Mouse (Mus musculus): Measurements from ENCODE around the gene Zfp566. TPM values are rescaled to one million over a fixed set of nuclear protein-coding genes. Genes with fewer than 3 reads are reported as not detected.

The Zfp566 gene
- total RNA-seq, 1 experiment from 2014 or later = 4.9 TPM

DNA sequence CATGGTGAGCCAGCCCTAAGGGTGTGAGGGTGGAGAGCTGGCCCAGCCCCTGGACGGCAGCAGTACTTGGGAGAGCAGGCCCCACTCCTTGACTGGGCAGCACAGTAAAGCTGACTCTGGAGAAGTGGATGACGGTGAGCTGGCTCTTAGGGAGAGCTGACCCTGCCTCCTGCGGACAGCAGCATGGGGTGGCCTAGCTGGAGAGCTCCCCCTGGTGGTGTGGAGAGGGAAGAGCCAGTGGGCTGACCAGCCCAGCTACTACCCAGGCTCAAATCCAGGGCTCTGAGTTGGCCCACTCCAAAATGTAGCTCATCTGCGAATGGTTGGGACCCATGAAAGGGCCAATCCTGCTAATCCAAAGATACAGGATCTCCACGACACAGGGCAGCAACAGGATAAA is 25.7 kb downstream of the Zfp566 start:
- 0 out of 2 replicates have a peak, but pooled peaks have one; percentile 23 for ATAC-seq (ENCODE audit: extremely low read depth, insufficient number of reproducible peaks, low FRiP score, poor library complexity, severe bottlenecking)

GRCm38 (mm10) chr7:30062478-30062877 is 27.8 kb downstream of the Zfp566 start:
- ATAC-seq (ENCODE audit: extremely low read depth, insufficient number of reproducible peaks, low FRiP score, poor library complexity, severe bottlenecking) = no peak

- no peak for ATAC-seq (ENCODE audit: extremely low read depth, insufficient number of reproducible peaks, low FRiP score, poor library complexity, severe bottlenecking)
Measured at GRCm38 (mm10) chr7:30060341-30060740, 30.0 kb downstream of the Zfp566 start.

- no peak for ATAC-seq (ENCODE audit: extremely low read depth, insufficient number of reproducible peaks, low FRiP score, poor library complexity, severe bottlenecking)
Measured at GRCm38 (mm10) chr7:30053591-30053990, 36.7 kb downstream of the Zfp566 start.

GRCm38 (mm10) chr7:30050882-30051548 is 39.3 kb downstream of the Zfp566 start, which contains the start of gene Zfp14:
Zfp14 (minus strand) TSS chr7:30051380.
- ATAC-seq (ENCODE audit: extremely low read depth, insufficient number of reproducible peaks, low FRiP score, poor library complexity, severe bottlenecking) = peak; percentile 99

DNA sequence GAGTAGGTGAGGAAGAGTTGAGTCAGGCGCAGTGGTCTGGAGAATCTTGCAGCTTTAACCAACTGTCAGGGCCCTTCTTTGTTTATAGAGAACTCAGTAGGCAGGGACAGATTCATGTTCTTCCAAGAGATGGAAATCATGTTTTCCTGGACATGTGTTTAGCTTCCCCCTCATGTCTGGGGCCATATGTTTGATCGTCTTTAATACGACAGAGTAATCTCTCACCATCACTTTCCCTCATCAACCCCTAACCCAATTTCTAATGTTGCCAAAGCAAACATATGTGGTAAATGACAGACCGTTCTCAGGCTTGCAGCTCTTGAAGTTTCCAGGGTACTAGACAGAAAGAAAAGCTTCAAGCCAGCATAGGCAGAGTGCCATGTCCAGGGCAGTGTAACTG is 42.2 kb downstream of the Zfp566 start:
- ATAC-seq (ENCODE audit: extremely low read depth, insufficient number of reproducible peaks, low FRiP score, poor library complexity, severe bottlenecking) = no peak

DNA sequence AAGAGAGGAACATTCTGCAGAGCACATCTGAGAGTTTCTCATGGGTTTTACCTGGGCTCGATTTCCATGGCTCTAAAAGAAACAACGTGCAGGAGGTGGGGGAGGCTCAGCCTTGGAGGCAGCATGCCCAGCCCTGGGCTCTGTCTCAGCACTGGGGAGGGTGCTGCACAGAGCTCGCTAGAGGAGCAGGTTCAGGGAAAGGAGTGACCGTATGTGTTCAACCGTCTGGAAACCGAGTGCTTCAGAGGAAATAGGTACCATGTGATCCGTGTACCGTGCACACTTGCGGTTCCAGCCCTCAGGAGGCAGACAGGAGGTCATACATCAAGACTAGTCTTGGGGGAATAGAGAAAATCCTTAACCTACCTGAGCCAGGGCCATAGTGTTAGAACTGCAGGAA is 46.0 kb downstream of the Zfp566 start:
- ATAC-seq (ENCODE audit: extremely low read depth, insufficient number of reproducible peaks, low FRiP score, poor library complexity, severe bottlenecking) = no peak

- no peak for ATAC-seq (ENCODE audit: extremely low read depth, insufficient number of reproducible peaks, low FRiP score, poor library complexity, severe bottlenecking)
Measured at GRCm38 (mm10) chr7:30034331-30034730, 56.0 kb downstream of the Zfp566 start.

DNA sequence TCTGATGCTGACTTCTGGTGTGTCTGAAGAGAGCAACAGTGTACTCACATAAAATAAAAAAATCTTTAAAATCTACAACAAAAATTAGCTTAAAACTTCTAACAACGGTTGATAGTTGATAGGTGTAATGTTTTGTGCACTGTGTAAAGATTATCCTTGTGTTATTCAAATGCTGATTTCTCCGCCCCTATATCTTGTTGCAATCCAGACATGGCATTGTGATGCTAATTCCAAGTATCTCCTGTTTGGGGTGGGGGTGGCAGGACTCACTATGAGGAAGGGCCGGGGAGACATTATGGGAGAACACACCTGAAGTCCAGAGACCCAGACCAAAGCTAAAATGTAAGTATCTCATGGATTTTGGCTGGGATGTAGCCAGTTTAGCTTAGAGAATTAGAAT is 58.9 kb downstream of the Zfp566 start:
- no peak for ATAC-seq (ENCODE audit: extremely low read depth, insufficient number of reproducible peaks, low FRiP score, poor library complexity, severe bottlenecking)

GRCm38 (mm10) chr7:30030677-30031076 is 59.6 kb downstream of the Zfp566 start:
- no peak for ATAC-seq (ENCODE audit: extremely low read depth, insufficient number of reproducible peaks, low FRiP score, poor library complexity, severe bottlenecking)

GRCm38 (mm10) chr7:30028572-30028971 is 61.8 kb downstream of the Zfp566 start:
- no peak for ATAC-seq (ENCODE audit: extremely low read depth, insufficient number of reproducible peaks, low FRiP score, poor library complexity, severe bottlenecking)

Other genes with a start within 250 kb of the Zfp566 start
- gene Zfp940, start 236.9 kb downstream of the Zfp566 start, total RNA-seq (2017) = 10.4 and 10.7 TPM in 2 replicates
- 7.8 and 10.4 TPM in 2 replicates for gene Zfp420, start 230.5 kb downstream of the Zfp566 start, total RNA-seq (2017)
- 9.0 and 10.8 TPM in 2 replicates for gene Zfp27, start 184.0 kb downstream of the Zfp566 start, total RNA-seq (2017)
- gene Zfp383, start 182.3 kb downstream of the Zfp566 start, total RNA-seq (2017) = 2.6 and 5.1 TPM in 2 replicates
- gene Zfp74, start 136.4 kb downstream of the Zfp566 start, total RNA-seq (2017) = 7.2 and 10.9 TPM in 2 replicates
- gene Zfp568, start 106.6 kb downstream of the Zfp566 start, total RNA-seq (2017) = 10.7 and 18.5 TPM in 2 replicates
- 3.6 and 4.3 TPM in 2 replicates for gene Zfp14, start 39.1 kb downstream of the Zfp566 start, total RNA-seq (2017)
- 9.6 and 12.9 TPM in 2 replicates for gene Zfp82, start 17.6 kb downstream of the Zfp566 start, total RNA-seq (2017)
- not detected in 2 replicates for gene Gm26920, start 117 bp downstream of the Zfp566 start, total RNA-seq (2017)
- 42.7 and 44.6 TPM in 2 replicates for gene Zfp260, start 4.2 kb upstream of the Zfp566 start, total RNA-seq (2017)
- 10.6 and 14.1 TPM in 2 replicates for gene Zfp382, start 31.4 kb upstream of the Zfp566 start, total RNA-seq (2017)
- gene Zfp146, start 79.2 kb upstream of the Zfp566 start, total RNA-seq (2017) = 44.2 and 46.8 TPM in 2 replicates
- gene Cox7a1, start 93.6 kb upstream of the Zfp566 start, total RNA-seq (2017) = not detected in 2 replicates
- 137 and 168 TPM in 2 replicates for gene Capns1, start 108.3 kb upstream of the Zfp566 start, total RNA-seq (2017)
- 26.0 and 30.3 TPM in 2 replicates for gene Polr2i, start 141.4 kb upstream of the Zfp566 start, total RNA-seq (2017)
- gene Tbcb, start 141.7 kb upstream of the Zfp566 start, total RNA-seq (2017) = 16.5 and 21.6 TPM in 2 replicates
- not detected in 2 replicates for gene Ovol3, start 145.2 kb upstream of the Zfp566 start, total RNA-seq (2017)
- gene Thap8, start 189.6 kb upstream of the Zfp566 start, total RNA-seq (2017) = 0.98 TPM in 1 of 2 replicates, not detected in the other
- 1.8 and 2.6 TPM in 2 replicates for gene Wdr62, start 189.9 kb upstream of the Zfp566 start, total RNA-seq (2017)
- 1.3 TPM in 1 of 2 replicates, not detected in the other for gene Clip3, start 201.2 kb upstream of the Zfp566 start, total RNA-seq (2017)
- gene Alkbh6, start 218.2 kb upstream of the Zfp566 start, total RNA-seq (2017) = 35.1 and 37.2 TPM in 2 replicates
- 0.74 and 4.0 TPM in 2 replicates for gene Syne4, start 224.3 kb upstream of the Zfp566 start, total RNA-seq (2017)
- 4.7 and 6.6 TPM in 2 replicates for gene E130208F15Rik, start 231.2 kb upstream of the Zfp566 start, total RNA-seq (2017)
- 8.8 and 10.8 TPM in 2 replicates for gene Sdhaf1, start 233.4 kb upstream of the Zfp566 start, total RNA-seq (2017)